Mouse (Mus musculus) lung, embryonic 14.5 days (tissue): ENCODE data around the gene She. TPM values are rescaled to one million over a fixed set of nuclear protein-coding genes. Genes with fewer than 3 reads are reported as not detected.
"Not testable (repeated sequence)": the region's sequence is repeated elsewhere in the genome, so short reads cannot be mapped to it uniquely, and the experiment has no call there.

ENCODE experiments used
- ATAC-seq: fragments of 200-750 bp; cut with Nextera tagmentation; 2 replicates; pipeline ENCODE4 v1.8.0; 2017; ENCODE audit warnings: mild to moderate bottlenecking, moderate TSS enrichment, moderate library complexity; ENCODE audit not compliant: insufficient read depth
- DNase-seq: peaks from one replicate; pipeline ENCODE4 v3.0.0-alpha.2; 2015
- H3K27ac ChIP-seq: fragments of 300-500 bp; sonication (generic); 2 replicates; pipeline ENCODE4 v1.5.1; 2014; ENCODE audit warnings: low read depth, mild to moderate bottlenecking, moderate library complexity
- H3K27me3 ChIP-seq: fragments of 300-500 bp; sonication (generic); 2 replicates; pipeline ENCODE4 v1.6.1; 2014; ENCODE audit warnings: low read length, control low read depth; ENCODE audit not compliant: insufficient read depth
- H3K36me3 ChIP-seq: fragments of 300-500 bp; sonication (generic); 2 replicates; pipeline ENCODE4 v1.6.1; 2014; ENCODE audit warnings: control low read depth; ENCODE audit not compliant: insufficient read depth
- H3K4me1 ChIP-seq: fragments of 300-500 bp; sonication (generic); 2 replicates; pipeline ENCODE4 v1.6.1; 2014; ENCODE audit warnings: antibody characterized with exemption, control low read depth; ENCODE audit not compliant: insufficient read depth
- H3K4me2 ChIP-seq: fragments of 300-500 bp; sonication (generic); 2 replicates; pipeline ENCODE4 v1.6.1; 2014; ENCODE audit warnings: mild to moderate bottlenecking
- H3K4me3 ChIP-seq: fragments of 300-500 bp; sonication (generic); 2 replicates; pipeline ENCODE4 v1.5.1; 2014; ENCODE audit warnings: low read depth, low read length
- H3K9ac ChIP-seq: fragments of 300-500 bp; sonication (generic); 2 replicates; pipeline ENCODE4 v1.6.1; 2014
- H3K9me3 ChIP-seq: fragments of 300-500 bp; sonication (generic); 2 replicates; pipeline ENCODE4 v1.6.1; 2016; ENCODE audit warnings: low read depth, low read length, control low read depth
- CTCF ChIP-seq: IDR thresholded peaks from 2 replicates; pipeline ENCODE4 v1.5.1; 2016; ENCODE audit warnings: antibody characterized with exemption, low read depth
- WGBS: fragments of 180-500 bp; shearing (Covaris S2); extraction: QIAGEN DNeasy Blood & Tissue Kit; methylation state at CpG from one replicate; pipeline ENCODE4 v1.1.7; 2014; 5-methylcytosine and 5-hydroxymethylcytosine counted together
- polyA plus RNA-seq: library from polyadenylated mRNA; unstranded; fragments of >200 nt; fragmentation: Nextera tagmentation; extraction: Ambion mirVana; gene quantifications from 2 replicates; pipeline ENCODE4 v1.2.1, GENCODE M21; 2014

Gene She
- polyA plus RNA-seq, 1 experiment from 2014 or later, result 11.7 TPM

GRCm38 (mm10) chr3:89861070-89861469 is 29.9 kb downstream of the She start:
- no peak for TF ChIP-seq CTCF
- WGBS, result 27% methylated on average over 4 of the region's 4 CpGs
- DNase-seq, result peak; percentile 35
- no peak overlapping the region for H3K4me3 ChIP-seq
- H3K36me3 ChIP-seq, result no peaks in the 10 kb centered on the region
- H3K27ac ChIP-seq, result no peak overlapping the region
- H3K27me3 ChIP-seq, result no peaks in the 10 kb centered on the region; the same call in 1 of the 2 replicates
- H3K9me3 ChIP-seq, result no peaks in the 10 kb centered on the region
- H3K4me1 ChIP-seq, result no peaks in the 10 kb centered on the region
- no peak overlapping the region for H3K9ac ChIP-seq
- no peak overlapping the region for H3K4me2 ChIP-seq
- peak; percentile 41; the same call in 1 of the 2 replicates for ATAC-seq

GRCm38 (mm10) chr3:89862182-89862761 is 31.1 kb downstream of the She start:
- Histone ChIP-seq H3K4me2 (no peak overlapping the region), H3K9me3 (no peaks in the 10 kb centered on the region), H3K4me3 (no peak overlapping the region), H3K4me1 (no peaks in the 10 kb centered on the region), H3K36me3 (no peaks in the 10 kb centered on the region), H3K27ac (no peak overlapping the region), H3K27me3 (no peaks in the 10 kb centered on the region), H3K9ac (no peak overlapping the region)
- no peak for DNase-seq
- 69% methylated on average over 8 of the region's 8 CpGs for WGBS
- ATAC-seq, result no peak
- no peak for TF ChIP-seq CTCF

GRCm38 (mm10) chr3:89863276-89863675 is 32.1 kb downstream of the She start:
- H3K4me3 ChIP-seq, H3K4me2 ChIP-seq, H3K9me3 ChIP-seq, H3K4me1 ChIP-seq, H3K27me3 ChIP-seq, H3K36me3 ChIP-seq, DNase-seq, ATAC-seq, H3K9ac ChIP-seq, H3K27ac ChIP-seq: not testable (repeated sequence)
- WGBS, result 89% methylated on average over 3 of the region's 3 CpGs

GRCm38 (mm10) chr3:89863716-89864509 is 32.7 kb downstream of the She start:
- ATAC-seq (no peak), DNase-seq (peak; percentile 37)
- no peak overlapping the region for H3K9ac ChIP-seq
- 71% methylated on average over 9 of the region's 9 CpGs for WGBS
- no peaks in the 10 kb centered on the region for H3K9me3 ChIP-seq
- H3K27ac ChIP-seq, result no peak overlapping the region
- H3K36me3 ChIP-seq, result no peaks in the 10 kb centered on the region
- H3K4me1 ChIP-seq, result peaks cover 4% of the 10 kb centered on the region; the same call in 1 of the 2 replicates
- no peak for TF ChIP-seq CTCF
- no peaks in the 10 kb centered on the region for H3K27me3 ChIP-seq
- H3K4me2 ChIP-seq, result no peak overlapping the region
- no peak overlapping the region for H3K4me3 ChIP-seq

- no peaks in the 10 kb centered on the region for H3K27me3 ChIP-seq
- ATAC-seq (no peak), DNase-seq (no peak)
- H3K4me1 ChIP-seq, result peaks cover 7% of the 10 kb centered on the region; the same call in 1 of the 2 replicates
- H3K9me3 ChIP-seq, result no peaks in the 10 kb centered on the region
- TF ChIP-seq CTCF, result no peak
- no peak overlapping the region for H3K4me2 ChIP-seq
- H3K27ac ChIP-seq, result no peak overlapping the region
- 46% methylated on average over 6 of the region's 6 CpGs for WGBS
- no peak overlapping the region for H3K4me3 ChIP-seq
- H3K9ac ChIP-seq, result no peak overlapping the region
- H3K36me3 ChIP-seq, result no peaks in the 10 kb centered on the region
These were observed 33.9 kb downstream of the She start for GRCm38 (mm10) chr3:89865020-89865419.

- Histone ChIP-seq H3K4me2 (no peak overlapping the region), H3K27me3 (no peaks in the 10 kb centered on the region), H3K4me3 (no peak overlapping the region), H3K9me3 (no peaks in the 10 kb centered on the region), H3K9ac (no peak overlapping the region), H3K27ac (no peak overlapping the region), H3K4me1 (peaks cover 7% of the 10 kb centered on the region; the same call in 1 of the 2 replicates), H3K36me3 (no peaks in the 10 kb centered on the region)
- ATAC-seq, result no peak
- TF ChIP-seq CTCF, result no peak
- 60% methylated on average over 4 of the region's 4 CpGs for WGBS
- no peak for DNase-seq
These were observed 34.6 kb downstream of the She start for GRCm38 (mm10) chr3:89865764-89866163.

GRCm38 (mm10) chr3:89867651-89868050 is 36.5 kb downstream of the She start:
- 49% methylated on average over 4 of the region's 4 CpGs for WGBS
- H3K4me3 ChIP-seq, result no peak overlapping the region
- no peak overlapping the region for H3K27ac ChIP-seq
- ATAC-seq (no peak), DNase-seq (peak; percentile 61)
- H3K27me3 ChIP-seq, result no peaks in the 10 kb centered on the region
- H3K4me2 ChIP-seq, result no peak overlapping the region
- H3K9ac ChIP-seq, result no peak overlapping the region
- H3K9me3 ChIP-seq, result no peaks in the 10 kb centered on the region
- H3K36me3 ChIP-seq, result no peaks in the 10 kb centered on the region
- H3K4me1 ChIP-seq, result peaks cover 7% of the 10 kb centered on the region; the same call in 1 of the 2 replicates
- no peak for TF ChIP-seq CTCF
